Mouse (Mus musculus) CD8-positive naive resting alpha-beta T cell, adult 2 months (primary cell): ENCODE data around the gene Camk2b.
"Not testable (repeated sequence)": the region's sequence is repeated elsewhere in the genome, so short reads cannot be mapped to it uniquely, and the experiment has no call there.

Source experiments
- DNase-seq, 2 experiments: peaks; one replicate each; pipeline ENCODE4 v3.0.0; 2022; ENCODE audit warnings: low read depth in 2 of 2, low spot score in 2 of 2

Gene Camk2b

GRCm38 (mm10) chr11:6066176-6066575 is at the start of gene Camk2b:
TSS of gene Camk2b (minus strand) at chr11:6066362.
- no peak for DNase-seq

DNA sequence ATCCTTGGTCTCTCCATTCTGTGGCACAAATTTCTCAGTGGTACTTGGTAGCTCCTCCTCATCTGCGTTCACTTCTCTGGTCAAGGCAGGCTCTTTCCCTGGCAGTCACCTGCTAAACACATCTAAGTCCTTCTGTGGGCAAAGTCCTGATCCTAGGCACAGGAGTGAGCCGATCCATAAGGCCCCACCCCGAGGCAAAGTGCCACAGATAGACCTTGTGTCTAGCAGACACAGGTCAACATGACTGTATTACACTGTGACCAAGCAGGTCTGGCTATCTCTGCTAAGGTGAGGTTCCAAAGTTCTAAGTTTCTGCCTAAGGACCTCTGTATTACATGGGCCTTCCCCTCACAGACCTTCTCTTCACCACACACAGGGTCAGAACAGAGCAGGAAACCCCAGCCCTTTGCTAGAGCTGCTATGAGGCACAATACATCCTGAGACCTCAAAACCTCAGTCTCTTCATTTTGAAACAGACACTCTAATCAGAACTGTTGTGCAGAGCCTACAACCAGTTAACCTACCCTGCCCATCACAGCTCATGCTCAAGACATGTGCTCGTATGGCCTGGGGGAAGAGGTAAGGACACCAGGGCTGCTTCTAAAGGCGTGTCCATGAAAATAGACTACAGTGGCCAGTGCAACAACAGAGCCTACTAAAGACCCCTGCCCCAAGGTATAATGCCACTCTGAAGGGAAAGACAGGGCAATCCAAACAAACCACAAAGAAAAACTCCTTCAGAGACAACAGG is 45.7 kb upstream of the Camk2b start:
- no peak for DNase-seq

DNA sequence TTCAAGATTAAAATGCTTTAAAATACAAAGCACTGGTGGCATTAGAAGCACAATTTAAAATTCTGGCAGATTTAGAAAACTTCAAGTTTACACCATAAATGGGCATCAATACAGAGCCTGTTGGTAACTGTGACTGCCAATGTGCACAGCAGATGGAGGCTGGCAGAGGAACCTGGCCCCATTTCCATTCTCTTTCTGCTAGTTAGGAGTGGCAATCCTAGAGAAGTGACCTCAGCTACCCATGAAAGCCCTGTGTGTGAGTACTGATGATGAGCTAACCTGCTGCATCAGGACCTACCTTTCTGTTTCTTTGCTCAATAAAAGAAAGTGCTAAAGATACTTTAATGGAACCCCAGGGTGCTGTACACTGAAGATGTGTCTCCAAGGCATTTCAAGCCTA is 43.8 kb upstream of the Camk2b start:
- DNase-seq = no peak

GRCm38 (mm10) chr11:6108296-6108695 is 42.1 kb upstream of the Camk2b start:
- DNase-seq = no peak

- no peak for DNase-seq
Measured at GRCm38 (mm10) chr11:6107722-6108121, 41.6 kb upstream of the Camk2b start.

DNA sequence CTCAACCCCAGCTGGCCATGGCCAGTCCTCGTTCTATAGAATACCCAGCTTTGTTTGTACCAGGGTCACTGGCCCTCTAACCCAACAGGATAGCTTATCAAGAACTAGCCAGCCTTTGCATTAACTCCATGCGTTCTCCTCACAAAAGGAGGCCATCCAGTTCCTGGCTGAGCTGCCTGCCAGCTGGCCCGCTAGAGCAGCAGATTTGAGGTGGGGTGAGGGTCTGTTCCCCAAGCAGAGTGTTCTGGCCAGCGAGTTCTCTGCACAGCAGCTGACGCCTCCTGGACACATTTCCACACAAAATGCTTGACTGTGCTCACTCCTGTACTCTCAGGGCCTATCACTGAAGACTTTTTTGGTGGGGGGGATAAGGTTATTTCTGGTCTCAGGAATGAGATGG is 38.6 kb upstream of the Camk2b start:
- DNase-seq = no peak

- not testable (repeated sequence) for DNase-seq
Measured at GRCm38 (mm10) chr11:6096637-6097036, 30.5 kb upstream of the Camk2b start.

- DNase-seq = no peak
Measured at GRCm38 (mm10) chr11:6086991-6087390, 20.8 kb upstream of the Camk2b start.

GRCm38 (mm10) chr11:6078737-6079136 is 12.6 kb upstream of the Camk2b start:
- no peak for DNase-seq

DNA sequence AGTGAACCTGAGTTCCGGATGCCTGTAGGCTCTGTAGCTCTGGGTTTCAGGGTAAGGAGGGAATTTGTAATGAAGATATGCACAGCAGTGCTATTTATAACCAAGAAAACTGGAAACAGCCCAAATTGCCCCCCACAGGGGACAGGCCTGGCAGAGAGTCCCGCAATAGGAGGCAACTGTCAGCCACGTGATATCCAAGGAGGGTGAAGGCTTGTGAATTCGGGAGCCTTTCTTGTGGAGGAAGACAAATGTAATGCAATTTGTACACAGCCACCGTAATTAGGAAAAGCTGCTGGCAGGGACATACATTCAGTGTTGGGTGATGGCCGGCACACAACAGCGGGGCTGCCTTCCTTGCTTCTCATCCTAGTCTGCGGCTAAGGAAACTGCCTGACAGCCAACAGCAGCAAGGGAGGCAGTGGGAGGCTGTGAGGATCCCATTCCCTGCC is 9.5 kb upstream of the Camk2b start:
- no peak for DNase-seq

- no peak for DNase-seq
Measured at GRCm38 (mm10) chr11:6068181-6068957, 2.2 kb upstream of the Camk2b start.

DNA sequence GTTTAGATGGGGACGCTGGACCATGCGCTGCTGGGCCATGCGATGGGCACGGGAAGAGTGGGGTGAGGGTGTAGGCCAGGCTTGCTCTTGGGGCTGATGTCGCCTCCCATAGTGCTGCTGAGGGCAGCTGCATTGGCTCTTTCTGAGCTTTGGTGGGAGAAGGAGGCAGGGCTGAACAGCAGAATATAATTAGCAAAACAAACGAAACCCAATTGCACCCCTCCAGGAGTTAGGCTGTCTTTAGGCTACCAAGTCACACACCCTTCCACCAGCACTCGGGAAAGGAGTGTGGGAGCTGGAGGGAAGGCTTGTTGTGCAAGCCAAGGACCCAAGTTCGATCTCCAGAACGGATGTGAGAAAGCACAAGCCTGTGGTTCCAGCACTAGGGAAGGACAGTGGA is 998 bp upstream of the Camk2b start:
- DNase-seq = no peak

- DNase-seq = no peak
Measured at GRCm38 (mm10) chr11:6065551-6066121, 526 bp downstream of the Camk2b start.

GRCm38 (mm10) chr11:6065046-6065521 is 1.1 kb downstream of the Camk2b start:
- DNase-seq = no peak

- no peak for DNase-seq
Measured at GRCm38 (mm10) chr11:6064215-6065045, 1.7 kb downstream of the Camk2b start.

DNA sequence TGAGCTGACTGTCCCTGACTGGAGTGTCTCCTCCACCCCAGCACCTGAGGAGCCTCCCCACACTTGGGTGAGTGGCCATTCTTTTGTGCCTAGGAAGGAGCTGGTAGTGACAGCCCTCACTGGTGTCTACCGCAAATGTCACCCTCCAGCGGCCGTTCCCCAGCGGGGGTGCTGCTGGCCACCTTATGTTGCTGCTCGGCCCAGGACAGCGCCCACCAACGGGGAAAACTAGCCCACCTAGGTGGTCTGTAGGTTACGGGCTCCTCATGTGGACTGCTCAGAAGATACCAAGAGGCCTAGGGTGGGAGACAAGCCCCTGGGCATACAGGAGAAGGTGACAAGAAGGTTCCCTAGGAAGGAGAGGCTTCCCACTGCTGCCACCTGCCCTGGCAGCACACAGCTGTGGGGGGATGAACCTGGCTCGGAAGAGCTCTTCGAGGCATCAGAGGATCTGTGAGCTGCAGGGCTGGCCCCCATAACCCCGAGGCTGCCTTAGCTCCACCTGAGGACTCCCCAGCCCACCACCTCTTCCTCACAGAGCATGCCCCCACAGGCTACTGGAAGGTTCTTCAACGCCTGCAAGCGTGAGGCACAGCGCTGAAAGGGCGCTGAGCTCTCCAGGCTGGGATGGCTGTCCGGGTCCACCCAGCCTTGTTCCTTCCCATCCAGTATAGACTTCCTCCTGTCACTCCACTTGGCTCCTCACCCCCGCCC is 2.5 kb downstream of the Camk2b start:
- DNase-seq = no peak

GRCm38 (mm10) chr11:6063065-6063464 is 3.1 kb downstream of the Camk2b start:
- no peak for DNase-seq

- no peak for DNase-seq
Measured at GRCm38 (mm10) chr11:6062329-6062728, 3.8 kb downstream of the Camk2b start.

DNA sequence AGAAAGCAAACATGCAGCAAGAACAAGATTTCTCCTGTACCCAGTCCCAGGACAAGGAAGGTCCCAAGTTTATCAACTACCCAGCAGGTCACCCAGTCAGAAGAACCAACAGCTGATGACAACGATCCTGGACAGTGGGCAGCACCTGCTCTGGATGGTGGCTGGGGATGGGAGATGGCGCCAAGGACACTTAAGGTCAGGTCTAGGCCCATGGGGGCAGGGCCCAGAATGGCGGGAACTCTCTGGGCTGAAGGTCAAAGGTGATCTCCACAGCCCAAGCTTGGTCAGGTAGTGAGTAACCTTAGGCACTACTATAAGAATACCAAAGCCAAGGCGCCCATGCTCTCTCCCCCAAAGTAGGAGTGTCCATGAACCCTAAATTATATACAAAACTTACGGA is 4.3 kb downstream of the Camk2b start:
- no peak for DNase-seq

GRCm38 (mm10) chr11:6059162-6059561 is 7.0 kb downstream of the Camk2b start:
- DNase-seq = no peak
